Mouse (Mus musculus): Measurements from ENCODE around the gene P2ry13. TPM values are rescaled to one million over a fixed set of nuclear protein-coding genes. Genes with fewer than 3 reads are reported as not detected.

Gene P2ry13
- polyA plus RNA-seq, 1 experiment = 1.6 TPM

DNA sequence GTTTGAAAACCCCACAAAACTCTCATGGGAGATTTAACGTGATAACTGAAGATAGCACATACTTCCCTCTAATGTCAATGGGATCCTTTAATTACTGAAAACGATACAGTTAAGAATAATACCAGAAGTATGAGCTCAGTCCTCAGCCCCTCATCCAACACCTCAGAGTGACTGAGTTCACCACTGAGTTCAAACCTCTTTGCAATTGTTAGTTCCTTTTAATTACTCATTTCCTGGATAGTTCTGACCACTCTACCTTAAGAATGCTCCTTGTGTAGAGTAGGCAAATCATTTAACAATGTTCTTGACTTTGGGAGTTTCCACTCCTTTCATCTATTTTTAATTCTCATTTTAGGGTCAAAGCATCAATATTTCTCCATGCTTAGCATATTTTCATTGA, 8.6 kb upstream of the P2ry13 start:
- no peak for DNase-seq (ENCODE audit: low read depth)
- TF ChIP-seq CTCF (IDR thresholded peaks at IDR 0.05; ENCODE audit: borderline replicate concordance, extremely low read depth, insufficient read depth, insufficient read length) (no peak), POLR2A (IDR thresholded peaks at IDR 0.05; ENCODE audit: borderline replicate concordance, extremely low read depth, insufficient read depth, insufficient read length, poor library complexity, severe bottlenecking) (no peak)

DNA sequence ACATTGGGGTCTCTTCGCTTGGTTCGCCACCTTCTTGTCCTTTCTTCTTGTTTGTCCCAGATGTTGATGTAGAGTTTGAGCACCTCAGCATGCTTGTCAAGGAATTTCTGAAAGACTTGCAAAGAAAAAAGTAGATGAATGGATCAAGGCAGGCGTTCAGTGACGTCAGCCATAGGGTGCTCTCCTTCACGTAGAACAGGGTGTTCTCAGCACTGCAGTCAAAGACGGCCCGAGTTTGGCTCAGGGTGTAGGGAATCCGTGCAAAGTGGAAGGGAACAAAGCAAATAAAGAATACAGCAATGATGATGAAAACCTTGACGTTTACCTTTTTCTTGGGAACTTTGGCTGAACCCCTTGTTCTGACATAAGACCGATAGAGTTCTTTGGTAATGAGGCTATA, 6.5 kb upstream of the P2ry13 start:
- DNase-seq (ENCODE audit: low read depth) = no peak
- TF ChIP-seq CTCF (IDR thresholded peaks at IDR 0.05; ENCODE audit: borderline replicate concordance, extremely low read depth, insufficient read depth, insufficient read length) (no peak), POLR2A (IDR thresholded peaks at IDR 0.05; ENCODE audit: borderline replicate concordance, extremely low read depth, insufficient read depth, insufficient read length, poor library complexity, severe bottlenecking) (no peak)

DNA sequence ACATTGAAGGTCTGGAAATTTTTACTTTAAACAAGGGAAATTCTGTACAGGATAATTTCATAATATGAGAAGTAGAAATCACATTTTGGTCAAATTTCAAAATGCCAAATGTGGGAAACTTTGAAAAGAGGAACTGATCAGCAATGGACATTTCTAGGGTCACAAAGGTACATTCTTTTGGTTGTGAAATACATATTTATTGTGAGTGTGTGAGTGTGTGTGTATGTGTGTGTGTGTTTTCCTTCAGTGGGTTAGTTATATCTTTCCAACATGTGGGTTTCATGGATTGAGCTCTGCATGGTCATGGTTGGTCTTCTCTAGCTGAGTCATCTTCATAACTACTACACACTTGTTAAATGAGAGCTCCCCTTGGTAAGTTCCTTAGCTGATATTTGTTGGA, 1.7 kb upstream of the P2ry13 start:
- TF ChIP-seq POLR2A (IDR thresholded peaks at IDR 0.05; ENCODE audit: borderline replicate concordance, extremely low read depth, insufficient read depth, insufficient read length, poor library complexity, severe bottlenecking) (no peak), CTCF (IDR thresholded peaks at IDR 0.05; ENCODE audit: borderline replicate concordance, extremely low read depth, insufficient read depth, insufficient read length) (no peak)
- no peak for DNase-seq (ENCODE audit: low read depth)

DNA sequence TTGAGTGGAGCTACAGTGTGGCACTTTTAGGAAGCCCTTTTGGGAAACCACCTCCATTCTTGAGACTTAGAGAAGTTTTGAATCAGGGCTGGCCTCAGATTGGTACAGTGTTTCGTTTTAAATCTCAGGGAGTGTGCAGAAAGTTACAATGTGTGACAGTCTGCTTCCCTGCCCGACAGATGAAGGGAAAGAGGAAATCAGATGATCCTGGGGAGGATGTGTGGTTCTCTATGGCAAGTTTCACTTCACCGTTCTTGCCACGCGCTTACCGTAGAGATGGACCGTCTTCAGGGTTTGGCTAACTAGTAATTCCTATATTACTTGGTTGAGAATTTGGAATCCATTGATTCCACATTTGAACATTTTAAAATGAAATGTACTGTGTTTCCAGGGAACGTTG, 1.1 kb upstream of the P2ry13 start:
- no peak for DNase-seq (ENCODE audit: low read depth)
- TF ChIP-seq CTCF (IDR thresholded peaks at IDR 0.05; ENCODE audit: borderline replicate concordance, extremely low read depth, insufficient read depth, insufficient read length) (no peak), POLR2A (IDR thresholded peaks at IDR 0.05; ENCODE audit: borderline replicate concordance, extremely low read depth, insufficient read depth, insufficient read length, poor library complexity, severe bottlenecking) (no peak)

DNA sequence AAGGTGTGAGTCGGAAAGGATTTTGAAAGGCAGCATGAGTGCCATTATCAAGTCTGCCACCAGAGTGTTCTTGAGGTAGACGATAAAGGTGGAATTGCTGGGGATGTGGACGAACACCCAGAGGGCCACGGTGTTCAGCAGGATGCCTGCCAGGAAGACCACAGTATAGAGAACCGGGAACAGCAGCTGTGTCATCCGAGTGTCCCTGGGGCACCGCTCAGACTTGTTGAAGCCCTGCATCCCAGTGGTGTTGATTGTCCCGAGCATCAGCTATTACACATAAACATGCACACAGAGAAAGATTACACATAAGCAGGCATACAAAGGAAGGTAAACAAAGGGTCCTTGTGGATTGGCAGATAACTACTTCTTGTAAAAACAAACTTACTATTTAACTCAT, 593 bp downstream of the P2ry13 start:
- DNase-seq (ENCODE audit: low read depth) = no peak
- TF ChIP-seq POLR2A (IDR thresholded peaks at IDR 0.05; ENCODE audit: borderline replicate concordance, extremely low read depth, insufficient read depth, insufficient read length, poor library complexity, severe bottlenecking) (no peak), CTCF (IDR thresholded peaks at IDR 0.05; ENCODE audit: borderline replicate concordance, extremely low read depth, insufficient read depth, insufficient read length) (no peak)

DNA sequence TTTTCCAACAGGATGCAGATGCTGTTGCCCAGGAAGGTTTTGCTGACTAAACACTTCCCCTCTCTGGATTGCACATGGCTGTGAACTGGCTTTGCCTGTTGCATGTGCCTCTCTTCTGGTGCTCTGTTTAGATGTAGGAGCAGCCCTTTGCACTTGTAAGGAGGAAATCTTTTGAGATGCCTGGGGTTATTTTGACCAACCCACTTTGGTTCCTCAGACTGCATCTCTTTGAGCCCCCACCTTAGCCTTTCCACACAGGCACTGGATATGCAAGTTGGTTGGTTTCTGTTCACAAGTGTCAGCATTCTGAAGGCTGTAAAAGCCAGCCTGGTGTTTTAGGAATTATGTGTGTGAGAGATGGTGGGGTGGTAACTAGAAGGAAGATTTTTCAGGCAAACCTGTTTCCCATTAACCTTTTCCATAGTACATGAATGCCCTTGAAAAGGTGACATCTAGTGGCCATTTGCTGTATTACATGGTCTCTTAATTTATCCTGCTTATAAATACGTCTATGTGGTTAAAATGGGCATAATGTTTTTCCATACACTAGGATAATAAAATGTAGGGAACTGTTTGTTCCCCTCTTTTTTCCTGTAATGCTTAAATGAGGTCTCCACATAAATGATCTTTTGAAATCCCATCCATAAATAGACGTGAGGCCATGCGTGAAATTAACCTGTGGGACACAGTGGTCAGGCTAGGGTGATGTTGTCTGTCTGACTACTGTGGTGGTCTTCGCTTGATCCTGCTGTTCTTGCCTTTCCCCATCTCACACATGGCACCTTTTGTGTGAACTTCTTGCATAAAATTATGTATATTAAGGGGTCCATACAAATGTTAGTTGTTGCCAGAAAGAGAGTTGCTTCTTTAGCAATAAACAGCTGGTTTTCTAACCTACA, 1.8 kb downstream of the P2ry13 start:
- peak; percentile 26; the same call in 1 of the 2 replicates for TF ChIP-seq CTCF (IDR thresholded peaks at IDR 0.05; ENCODE audit: borderline replicate concordance, extremely low read depth, insufficient read depth, insufficient read length)
- no peak for TF ChIP-seq POLR2A (IDR thresholded peaks at IDR 0.05; ENCODE audit: borderline replicate concordance, extremely low read depth, insufficient read depth, insufficient read length, poor library complexity, severe bottlenecking)
- DNase-seq (ENCODE audit: low read depth) = peak; percentile 88

DNA sequence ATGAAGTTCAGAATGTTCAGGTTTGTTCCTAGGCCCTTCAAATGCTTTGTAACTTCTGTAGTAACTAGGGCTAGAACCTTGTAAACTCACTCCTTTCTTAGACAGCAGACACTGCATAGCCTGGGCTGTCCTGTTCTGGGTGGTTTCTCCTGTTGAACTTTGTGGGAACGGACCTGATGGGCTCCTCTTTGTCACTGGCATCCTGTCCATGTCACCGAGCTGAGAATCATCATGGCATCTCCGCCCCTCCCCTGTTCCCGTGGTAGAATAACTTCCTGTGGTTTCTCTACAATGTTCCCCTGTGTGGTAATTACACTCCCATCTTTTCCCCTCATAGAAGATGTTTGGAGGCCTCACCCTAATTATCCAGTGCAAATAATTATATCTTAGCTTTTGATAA, 4.7 kb downstream of the P2ry13 start:
- DNase-seq (ENCODE audit: low read depth) = no peak
- no peak for TF ChIP-seq CTCF (IDR thresholded peaks at IDR 0.05; ENCODE audit: borderline replicate concordance, extremely low read depth, insufficient read depth, insufficient read length)
- TF ChIP-seq POLR2A (IDR thresholded peaks at IDR 0.05; ENCODE audit: borderline replicate concordance, extremely low read depth, insufficient read depth, insufficient read length, poor library complexity, severe bottlenecking) = no peak

DNA sequence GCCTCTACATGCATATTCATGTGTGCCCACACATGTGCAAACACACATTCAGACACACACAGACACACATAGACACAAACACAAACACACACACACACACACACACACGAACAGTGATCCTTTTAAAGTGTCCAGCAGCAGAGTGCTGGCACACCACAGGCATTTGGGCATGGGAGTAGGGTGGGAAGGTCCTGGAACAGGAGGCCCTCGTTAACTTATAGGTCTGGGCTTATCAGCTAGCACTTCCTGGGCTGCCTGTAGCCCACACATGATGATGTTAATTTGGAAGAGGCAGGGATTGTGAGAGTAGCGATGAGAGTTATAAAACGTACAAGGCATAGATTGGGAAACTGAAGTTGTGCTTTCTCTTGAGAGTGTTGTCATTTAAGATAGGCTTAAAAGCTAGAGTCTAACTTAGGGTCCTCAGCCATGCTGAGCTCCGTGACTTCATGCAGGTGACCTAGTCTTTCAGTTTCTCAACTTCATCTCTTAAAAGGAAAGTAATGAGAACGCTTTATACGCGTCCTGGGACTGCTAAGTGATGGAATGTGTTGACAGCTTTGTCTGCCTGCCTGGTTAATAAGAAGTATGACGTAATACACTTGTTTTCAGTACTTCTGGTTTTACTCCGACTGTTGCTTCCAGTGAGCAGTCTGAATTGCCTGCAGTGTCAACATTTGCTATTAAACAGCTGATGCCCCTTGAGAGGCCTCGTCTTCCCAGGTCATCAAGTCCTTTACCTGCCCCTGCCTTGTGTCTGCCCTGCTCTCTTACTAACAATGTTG, 5.8 kb downstream of the P2ry13 start:
- DNase-seq (ENCODE audit: low read depth) = peak; percentile 13
- no peak for TF ChIP-seq POLR2A (IDR thresholded peaks at IDR 0.05; ENCODE audit: borderline replicate concordance, extremely low read depth, insufficient read depth, insufficient read length, poor library complexity, severe bottlenecking)
- no peak for TF ChIP-seq CTCF (IDR thresholded peaks at IDR 0.05; ENCODE audit: borderline replicate concordance, extremely low read depth, insufficient read depth, insufficient read length)

DNA sequence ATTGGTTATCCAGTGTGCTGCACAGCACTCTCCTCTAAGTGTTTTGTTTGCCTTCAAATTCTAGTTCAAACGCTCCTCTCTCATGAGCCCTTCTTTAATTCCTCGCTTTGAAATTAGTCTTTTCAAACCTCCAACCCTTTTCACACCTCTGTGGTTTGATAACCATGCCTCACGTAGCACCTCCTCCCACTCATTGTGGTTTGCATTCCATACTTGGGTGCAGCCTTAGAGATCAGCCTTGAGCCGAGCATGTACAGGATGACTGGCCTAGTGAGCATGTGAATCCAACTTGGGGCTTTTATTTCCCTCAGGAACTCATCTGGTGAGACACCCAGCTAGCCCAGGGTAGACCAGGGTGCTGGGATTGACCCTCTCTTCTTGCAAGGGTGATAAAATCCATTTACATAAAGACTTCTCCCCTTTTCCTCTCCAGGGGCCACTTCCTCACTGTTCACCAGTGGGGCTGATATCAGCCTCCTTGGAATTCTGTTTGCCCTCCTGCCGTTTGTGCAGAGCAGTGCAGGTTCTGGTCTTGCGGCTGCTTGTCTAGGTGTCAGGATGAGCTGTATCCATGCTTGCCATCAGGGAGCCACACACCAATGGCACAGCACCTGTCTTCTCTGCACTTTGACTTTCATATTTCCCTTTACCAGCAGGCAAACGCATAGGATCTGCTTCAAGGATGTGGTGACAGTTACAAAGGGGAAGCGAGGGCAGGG, 6.7 kb downstream of the P2ry13 start:
- TF ChIP-seq CTCF (IDR thresholded peaks at IDR 0.05; ENCODE audit: borderline replicate concordance, extremely low read depth, insufficient read depth, insufficient read length) (no peak), POLR2A (IDR thresholded peaks at IDR 0.05; ENCODE audit: borderline replicate concordance, extremely low read depth, insufficient read depth, insufficient read length, poor library complexity, severe bottlenecking) (no peak)
- no peak for DNase-seq (ENCODE audit: low read depth)

DNA sequence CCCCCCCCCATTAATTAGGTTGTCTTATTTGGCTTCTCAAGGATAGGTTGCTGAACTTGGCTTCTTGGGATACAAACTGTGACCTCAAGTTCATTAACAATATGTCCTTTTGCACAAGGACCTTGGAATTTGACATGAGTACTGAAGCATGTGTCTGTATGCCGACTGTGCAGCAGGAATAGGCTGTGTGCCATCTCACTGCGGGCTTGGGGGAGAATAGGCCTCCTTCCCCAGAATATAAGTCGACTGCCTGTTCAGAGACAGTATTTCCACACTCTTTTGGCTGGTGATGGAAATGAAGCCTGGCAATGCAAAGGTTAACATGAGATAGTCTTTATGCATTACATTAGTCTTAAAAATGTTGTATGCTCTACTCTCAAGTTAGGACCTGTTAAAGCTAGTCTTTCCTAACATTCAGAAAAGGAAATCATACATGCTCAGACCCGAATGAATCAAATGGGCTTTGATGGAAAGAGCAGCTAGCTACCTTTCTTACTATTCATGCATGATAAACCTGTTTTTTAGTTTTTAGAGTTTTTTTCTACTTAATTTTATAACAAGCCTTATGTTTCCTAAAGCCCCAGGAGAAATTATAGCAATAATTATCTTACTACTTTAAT, 13.2 kb downstream of the P2ry13 start:
- no peak for TF ChIP-seq CTCF (IDR thresholded peaks at IDR 0.05; ENCODE audit: borderline replicate concordance, extremely low read depth, insufficient read depth, insufficient read length)
- no peak for TF ChIP-seq POLR2A (IDR thresholded peaks at IDR 0.05; ENCODE audit: borderline replicate concordance, extremely low read depth, insufficient read depth, insufficient read length, poor library complexity, severe bottlenecking)
- no peak for DNase-seq (ENCODE audit: low read depth)

Measured in brain, embryonic 14.5 days (tissue).